Mouse (Mus musculus) liver, embryonic 11.5 days (tissue): Measurements from ENCODE around the gene Ceacam2. TPM values are rescaled to one million over a fixed set of nuclear protein-coding genes. Genes with fewer than 3 reads are reported as not detected.
"Not testable (repeated sequence)": the region's sequence is repeated elsewhere in the genome, so short reads cannot be mapped to it uniquely, and the experiment has no call there.

Experiments
- ATAC-seq: fragments of 200-750 bp; cut with Nextera tagmentation; replicated peaks from 2 replicates; pipeline ENCODE4 v1.8.0; 2017; ENCODE audit warnings: moderate number of reproducible peaks, mild to moderate bottlenecking, moderate TSS enrichment, moderate library complexity; ENCODE audit not compliant: low FRiP score
- DNase-seq: peaks from one replicate; pipeline ENCODE4 v3.0.0-alpha.2; 2017; ENCODE audit warnings: low spot score
- H3K27ac ChIP-seq: fragments of 300-500 bp; sonication (generic); 2 replicates; pipeline ENCODE4 v1.5.1; 2014; ENCODE audit warnings: mild to moderate bottlenecking, low read depth, low read length, control low read depth
- H3K27me3 ChIP-seq: fragments of 300-500 bp; sonication (generic); replicated peaks from 2 replicates; pipeline ENCODE4 v1.6.1; 2014; ENCODE audit warnings: low read length, mixed read lengths; ENCODE audit not compliant: control insufficient read depth, insufficient read depth
- H3K36me3 ChIP-seq: fragments of 300-500 bp; sonication (generic); 2 replicates; pipeline ENCODE4 v1.6.1; 2014; ENCODE audit warnings: mild to moderate bottlenecking, low read length, moderate library complexity, mixed read lengths; ENCODE audit not compliant: control insufficient read depth, insufficient read depth
- H3K4me1 ChIP-seq: fragments of 300-500 bp; sonication (generic); replicated peaks from 2 replicates; pipeline ENCODE4 v1.6.1; 2014; ENCODE audit warnings: low read length, mixed read lengths; ENCODE audit not compliant: control insufficient read depth, insufficient read depth
- H3K4me2 ChIP-seq: fragments of 300-500 bp; sonication (generic); 2 replicates; pipeline ENCODE4 v1.6.1; 2014; ENCODE audit warnings: mild to moderate bottlenecking, control low read depth, moderate library complexity
- H3K4me3 ChIP-seq: fragments of 300-500 bp; sonication (generic); 2 replicates; pipeline ENCODE4 v1.5.1; 2014; ENCODE audit warnings: low read depth, low read length, control low read depth
- H3K9ac ChIP-seq: fragments of 300-500 bp; sonication (generic); 2 replicates; pipeline ENCODE4 v1.6.1; 2014; ENCODE audit warnings: low read depth, low read length, control low read depth
- H3K9me3 ChIP-seq: fragments of 300-500 bp; sonication (generic); 2 replicates; pipeline ENCODE4 v1.6.1; 2016; ENCODE audit warnings: low read length, inconsistent platforms, mixed read lengths; ENCODE audit not compliant: control insufficient read depth
- WGBS: fragments of 180-500 bp; shearing (Covaris S2); extraction: QIAGEN DNeasy Blood & Tissue Kit; methylation state at CpG from one replicate; pipeline ENCODE4 v1.1.7; 2014; 5-methylcytosine and 5-hydroxymethylcytosine counted together
- polyA plus RNA-seq: library from polyadenylated mRNA; unstranded; fragments of >200 nt; fragmentation: Nextera tagmentation; extraction: Ambion mirVana; gene quantifications from 2 replicates; pipeline ENCODE4 v1.2.1, GENCODE M21; 2014

The Ceacam2 gene
- polyA plus RNA-seq, 1 experiment from 2014 or later: not detected

- no peaks in the 10 kb centered on the region for H3K27me3 ChIP-seq
- H3K4me3 ChIP-seq: no peak overlapping the region
- H3K36me3 ChIP-seq: no peaks in the 10 kb centered on the region
- ATAC-seq (no peak), DNase-seq (no peak)
- H3K4me2 ChIP-seq: no peak overlapping the region
- no peak overlapping the region for H3K27ac ChIP-seq
- H3K9ac ChIP-seq: no peak overlapping the region
- H3K9me3 ChIP-seq: no peaks in the 10 kb centered on the region
- WGBS: 82% methylated on average over 5 of the region's 5 CpGs
- H3K4me1 ChIP-seq: peaks cover 4% of the 10 kb centered on the region; the same call in 1 of the 2 replicates
These were observed 35.4 kb upstream of the Ceacam2 start for GRCm38 (mm10) chr7:25575105-25575504.

- not testable (repeated sequence) for H3K4me1 ChIP-seq, H3K27ac ChIP-seq, H3K27me3 ChIP-seq, H3K36me3 ChIP-seq, H3K9me3 ChIP-seq, DNase-seq, H3K9ac ChIP-seq, H3K4me2 ChIP-seq, H3K4me3 ChIP-seq, ATAC-seq
- WGBS: 69% methylated on average over 5 of the region's 5 CpGs
These were observed 34.1 kb upstream of the Ceacam2 start for GRCm38 (mm10) chr7:25573806-25574205.

GRCm38 (mm10) chr7:25568721-25569120, 29.1 kb upstream of the Ceacam2 start:
- H3K27ac ChIP-seq: no peak overlapping the region
- no peak for DNase-seq
- 93% methylated on average over 7 of the region's 7 CpGs for WGBS
- no peaks in the 10 kb centered on the region for H3K27me3 ChIP-seq
- H3K9ac ChIP-seq: no peak overlapping the region
- H3K36me3 ChIP-seq: no peaks in the 10 kb centered on the region
- no peaks in the 10 kb centered on the region for H3K4me1 ChIP-seq
- no peak for ATAC-seq
- no peak overlapping the region for H3K4me3 ChIP-seq
- H3K4me2 ChIP-seq: no peak overlapping the region
- no peaks in the 10 kb centered on the region for H3K9me3 ChIP-seq

- H3K27me3 ChIP-seq, H3K9ac ChIP-seq, H3K36me3 ChIP-seq, H3K27ac ChIP-seq, H3K9me3 ChIP-seq, H3K4me2 ChIP-seq, H3K4me1 ChIP-seq, DNase-seq, ATAC-seq, H3K4me3 ChIP-seq: not testable (repeated sequence)
- 61% methylated on average over 8 of the region's 8 CpGs for WGBS
These were observed 1.8 kb upstream of the Ceacam2 start for GRCm38 (mm10) chr7:25541464-25541863.

DNA sequence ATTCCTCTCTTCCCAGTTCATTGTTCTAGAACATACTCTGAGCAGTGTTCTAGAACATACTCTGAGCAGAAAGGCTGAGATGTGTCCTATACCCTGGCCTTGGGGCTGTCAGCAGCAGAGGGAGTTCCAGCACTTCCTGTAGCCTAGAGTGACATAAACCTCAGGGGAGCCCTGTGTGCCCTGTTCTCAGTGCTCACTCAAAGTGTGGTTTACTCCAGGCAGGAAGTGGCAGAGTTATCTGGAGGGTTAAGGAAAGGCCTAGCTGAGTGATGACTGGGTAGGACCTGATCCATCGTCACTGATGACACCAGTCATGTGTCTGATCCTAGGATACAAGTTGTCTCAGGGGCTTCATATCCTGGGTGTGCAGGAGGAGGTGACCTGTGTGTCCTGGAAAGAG, 297 bp upstream of the Ceacam2 start:
- H3K9me3 ChIP-seq, H3K4me1 ChIP-seq, H3K4me3 ChIP-seq, H3K4me2 ChIP-seq, H3K27ac ChIP-seq, H3K36me3 ChIP-seq, ATAC-seq, DNase-seq, H3K9ac ChIP-seq, H3K27me3 ChIP-seq: not testable (repeated sequence)
- WGBS: no CpG with 5 or more reads among the region's 1 CpGs

DNA sequence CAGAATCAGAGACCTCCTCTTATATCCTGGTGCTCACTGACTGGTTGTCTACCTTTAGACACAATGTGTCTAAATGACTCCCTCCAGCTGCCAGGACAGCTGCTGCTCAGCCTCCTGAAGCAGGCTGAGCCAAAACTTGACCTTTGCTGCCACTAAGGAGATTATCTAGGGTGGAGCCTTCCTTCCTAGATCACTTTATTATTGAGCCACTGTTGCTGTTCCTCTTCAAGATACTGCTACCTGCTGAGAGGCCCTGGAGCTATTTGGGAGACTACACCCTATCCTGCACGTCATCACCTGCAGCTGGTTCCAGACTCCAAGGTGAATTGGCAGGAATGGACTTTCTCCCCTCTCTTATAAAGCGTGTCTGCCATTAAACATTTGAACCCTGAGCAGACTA, 8.8 kb downstream of the Ceacam2 start:
- H3K27me3 ChIP-seq: no peaks in the 10 kb centered on the region
- 64% methylated on average over 2 of the region's 2 CpGs for WGBS
- no peak overlapping the region for H3K4me2 ChIP-seq
- no peaks in the 10 kb centered on the region for H3K9me3 ChIP-seq
- no peak overlapping the region for H3K4me3 ChIP-seq
- H3K9ac ChIP-seq: no peak overlapping the region
- ATAC-seq (no peak), DNase-seq (no peak)
- no peak overlapping the region for H3K27ac ChIP-seq
- H3K36me3 ChIP-seq: no peaks in the 10 kb centered on the region
- no peaks in the 10 kb centered on the region for H3K4me1 ChIP-seq

DNA sequence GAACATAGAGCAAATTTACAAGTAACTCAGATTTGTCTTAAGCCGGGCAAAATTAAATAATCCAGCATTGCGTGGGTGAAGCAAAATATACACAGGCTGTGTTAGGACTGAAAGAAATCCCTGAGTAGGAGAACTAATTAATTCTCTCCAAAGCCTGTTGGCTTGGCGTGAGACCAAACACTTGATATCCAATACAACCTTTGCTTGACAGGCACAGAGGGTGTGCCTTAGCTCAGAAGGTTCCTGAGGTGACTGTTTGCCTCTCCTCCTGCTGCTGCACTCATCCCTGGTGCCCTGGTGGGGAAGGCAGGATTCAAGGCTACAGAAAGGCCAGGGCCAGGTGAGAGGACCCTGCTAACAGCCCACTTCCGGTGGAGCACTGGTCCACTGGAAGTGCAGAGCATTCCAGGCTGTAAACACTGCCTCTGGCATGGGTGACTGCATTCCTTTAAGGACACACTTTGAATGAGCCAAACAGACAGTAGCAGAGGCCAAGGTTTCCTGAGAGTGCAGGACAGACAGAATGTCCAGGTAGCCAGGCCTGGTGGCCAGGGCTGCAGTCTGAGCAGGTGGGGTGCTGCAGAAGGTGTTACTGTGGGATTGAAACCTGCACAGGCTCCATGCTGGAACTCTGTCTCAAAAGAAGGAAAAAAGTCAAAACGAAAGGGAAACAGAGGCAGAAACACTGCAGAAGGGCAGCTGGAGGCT, 23.4 kb downstream of the Ceacam2 start:
- 77% methylated on average over 2 of the region's 5 CpGs for WGBS
- ATAC-seq, DNase-seq: not testable (repeated sequence)

DNA sequence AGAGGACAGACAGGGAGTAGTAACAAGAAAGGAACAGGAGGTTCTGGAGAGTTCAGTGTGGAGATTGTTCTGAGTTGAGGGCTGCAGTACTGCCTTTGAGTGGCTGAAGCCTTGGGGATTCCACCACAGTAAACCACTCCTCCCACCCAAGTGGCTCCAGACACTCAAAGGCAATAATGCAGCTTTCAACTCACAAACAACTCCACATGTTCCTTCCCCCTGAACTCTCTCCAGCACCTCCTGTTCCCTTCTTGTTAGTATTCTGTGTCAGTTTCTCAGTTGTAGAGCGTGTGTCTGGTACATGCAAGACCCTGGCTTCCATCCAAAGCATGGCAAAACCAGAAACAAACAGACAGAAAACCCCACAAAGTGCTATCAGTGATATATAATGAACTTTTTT, 24.0 kb downstream of the Ceacam2 start:
- ATAC-seq, H3K9ac ChIP-seq, DNase-seq, H3K27me3 ChIP-seq, H3K36me3 ChIP-seq, H3K9me3 ChIP-seq, H3K27ac ChIP-seq, H3K4me3 ChIP-seq, H3K4me1 ChIP-seq, H3K4me2 ChIP-seq: not testable (repeated sequence)
- WGBS: 64% methylated on average over 1 of the region's 1 CpGs

More for the DNA sequence above, 23.4 kb downstream of the Ceacam2 start:
- not testable (repeated sequence) for H3K4me1 ChIP-seq, H3K9me3 ChIP-seq, H3K9ac ChIP-seq, H3K27ac ChIP-seq, H3K4me3 ChIP-seq, H3K36me3 ChIP-seq, H3K27me3 ChIP-seq, H3K4me2 ChIP-seq

- 37% methylated on average over 3 of the region's 3 CpGs for WGBS
- H3K4me3 ChIP-seq: no peak overlapping the region
- H3K4me2 ChIP-seq: no peak overlapping the region
These were observed 29.7 kb downstream of the Ceacam2 start for GRCm38 (mm10) chr7:25509925-25510324.

More at GRCm38 (mm10) chr7:25509925-25510324, 29.7 kb downstream of the Ceacam2 start:
- H3K4me1 ChIP-seq: no peaks in the 10 kb centered on the region
- no peaks in the 10 kb centered on the region for H3K36me3 ChIP-seq
- no peak for ATAC-seq
- H3K27me3 ChIP-seq: no peaks in the 10 kb centered on the region
- no peak overlapping the region for H3K27ac ChIP-seq
- no peaks in the 10 kb centered on the region for H3K9me3 ChIP-seq
- no peak overlapping the region for H3K9ac ChIP-seq
- DNase-seq: no peak
